Mouse (Mus musculus): ENCODE data around the gene Ctxn1.

- no peak for TF ChIP-seq TAL1 (IDR thresholded peaks at IDR 0.05; ENCODE audit: low read length)
- TF ChIP-seq GATA1 (IDR thresholded peaks at IDR 0.05; ENCODE audit: low read length): peak; percentile 66
Observed at GRCm38 (mm10) chr8:4239193-4239890, 19.7 kb downstream of the Ctxn1 start.

All from erythroblast, embryonic 14.5 days (primary cell).